Mouse (Mus musculus) layer of hippocampus, adult 11-12 months (tissue): ENCODE results near the gene Birc7.
A peak's percentile ranks its signal among the peaks of the same experiment; 100 is the strongest.

ENCODE experiments used
- DNase-seq: peaks from one replicate; pipeline ENCODE4 v3.0.0; 2022; ENCODE audit warnings: low spot score

Birc7 gene

GRCm38 (mm10) chr2:180967010-180967763 is 38.4 kb downstream of the Birc7 start, which contains the start of gene Arfgap1:
TSS of gene Arfgap1 (plus strand) at chr2:180967225.
- DNase-seq, result peak; percentile 92

GRCm38 (mm10) chr2:180981133-180981532 is 52.3 kb downstream of the Birc7 start:
- DNase-seq, result no peak
